Mouse (Mus musculus) megakaryocyte-erythroid progenitor cell, adult 5-6 weeks (primary cell): ENCODE results near the gene Ugt1a1. TPM values are rescaled to one million over a fixed set of nuclear protein-coding genes. Genes with fewer than 3 reads are reported as not detected.

Experiments
- ATAC-seq: replicated peaks from 2 replicates; pipeline ENCODE4 v1.8.0; 2016; ENCODE audit warnings: mild to moderate bottlenecking, inconsistent platforms; ENCODE audit not compliant: severe bottlenecking, poor library complexity, low FRiP score, low TSS enrichment
- total RNA-seq, 2 experiments: library from RNA; stranded (forward) in 1 of 2; stranded (reverse) in 1 of 2; fragments of 200-1000, 215-1000 nt in 1 of 2; fragments of >200 nt in 1 of 2; fragmentation: Nextera tagmentation in 1 of 2; gene quantifications; 2 replicates each; pipeline ENCODE4 v1.2.3; 2014 to 2017

Ugt1a1 gene
- total RNA-seq, 2 experiments from 2014 or later = not detected

- ATAC-seq = peak; percentile 6
Observed at GRCm38 (mm10) chr1:88253540-88253939, 41.8 kb downstream of the Ugt1a1 start.

- ATAC-seq = no peak
Observed at GRCm38 (mm10) chr1:88254793-88255465, 43.2 kb downstream of the Ugt1a1 start.

- ATAC-seq = no peak
Observed at GRCm38 (mm10) chr1:88255466-88255857, 43.7 kb downstream of the Ugt1a1 start.

- no peak for ATAC-seq
Observed at GRCm38 (mm10) chr1:88255989-88256754, 44.4 kb downstream of the Ugt1a1 start.

- ATAC-seq = no peak
Observed at GRCm38 (mm10) chr1:88256886-88257663, 45.3 kb downstream of the Ugt1a1 start.

- no peak for ATAC-seq
Observed at GRCm38 (mm10) chr1:88257681-88258080, 45.9 kb downstream of the Ugt1a1 start.

GRCm38 (mm10) chr1:88258361-88258760 is 46.6 kb downstream of the Ugt1a1 start:
- ATAC-seq = no peak

- ATAC-seq = peak; percentile 19
Observed at GRCm38 (mm10) chr1:88258881-88259642, 47.3 kb downstream of the Ugt1a1 start.

GRCm38 (mm10) chr1:88259643-88260024 is 47.9 kb downstream of the Ugt1a1 start:
- ATAC-seq = peak; percentile 1

GRCm38 (mm10) chr1:88260114-88260513 is 48.4 kb downstream of the Ugt1a1 start:
- 0 out of 2 replicates have a peak, but pooled peaks have one; percentile 0 for ATAC-seq

GRCm38 (mm10) chr1:88260604-88261377 is 49.0 kb downstream of the Ugt1a1 start:
- ATAC-seq = peak; percentile 0

- ATAC-seq = peak; percentile 3
Observed at GRCm38 (mm10) chr1:88261706-88262105, 49.9 kb downstream of the Ugt1a1 start.

GRCm38 (mm10) chr1:88262255-88262654 is 50.5 kb downstream of the Ugt1a1 start:
- ATAC-seq = no peak

- ATAC-seq = no peak
Observed at GRCm38 (mm10) chr1:88262961-88263360, 51.2 kb downstream of the Ugt1a1 start.

GRCm38 (mm10) chr1:88263778-88264177 is 52.0 kb downstream of the Ugt1a1 start:
- ATAC-seq = no peak

- ATAC-seq = no peak
Observed at GRCm38 (mm10) chr1:88264237-88264868, 52.6 kb downstream of the Ugt1a1 start.

GRCm38 (mm10) chr1:88264869-88265240 is 53.1 kb downstream of the Ugt1a1 start:
- ATAC-seq = no peak

GRCm38 (mm10) chr1:88266123-88266522 is 54.4 kb downstream of the Ugt1a1 start:
- ATAC-seq = no peak
